Mouse (Mus musculus) heart, embryonic 15.5 days (tissue): ENCODE data around the gene Tmem127. TPM values are rescaled to one million over a fixed set of nuclear protein-coding genes. Genes with fewer than 3 reads are reported as not detected.
"Not testable (repeated sequence)": the region's sequence is repeated elsewhere in the genome, so short reads cannot be mapped to it uniquely, and the experiment has no call there.

Experiments used
- ATAC-seq: fragments of 200-750 bp; cut with Nextera tagmentation; replicated peaks from 2 replicates; pipeline ENCODE4 v1.8.0; 2017; ENCODE audit warnings: low read depth, moderate TSS enrichment; ENCODE audit not compliant: insufficient number of reproducible peaks, insufficient read depth, low FRiP score
- H3K27ac ChIP-seq: fragments of 300-500 bp; sonication (generic); 2 replicates; pipeline ENCODE4 v1.5.1; 2015; ENCODE audit warnings: mild to moderate bottlenecking, inconsistent platforms
- H3K27me3 ChIP-seq: fragments of 300-500 bp; sonication (generic); 2 replicates; pipeline ENCODE4 v1.6.1; 2015; ENCODE audit warnings: inconsistent platforms
- H3K36me3 ChIP-seq: fragments of 300-500 bp; sonication (generic); 2 replicates; pipeline ENCODE4 v1.6.1; 2015; ENCODE audit warnings: mild to moderate bottlenecking, inconsistent platforms
- H3K4me1 ChIP-seq: fragments of 300-500 bp; sonication (generic); replicated peaks from 2 replicates; pipeline ENCODE4 v1.6.1; 2015; ENCODE audit warnings: inconsistent platforms
- H3K4me2 ChIP-seq: fragments of 300-500 bp; sonication (generic); 2 replicates; pipeline ENCODE4 v1.6.1; 2015; ENCODE audit warnings: inconsistent platforms, mild to moderate bottlenecking, moderate library complexity
- H3K4me3 ChIP-seq: fragments of 300-500 bp; sonication (generic); 2 replicates; pipeline ENCODE4 v1.5.1; 2015; ENCODE audit warnings: mild to moderate bottlenecking, inconsistent platforms
- H3K9ac ChIP-seq: fragments of 300-500 bp; sonication (generic); 2 replicates; pipeline ENCODE4 v1.6.1; 2015; ENCODE audit warnings: mild to moderate bottlenecking, inconsistent platforms
- H3K9me3 ChIP-seq: fragments of 300-500 bp; sonication (generic); replicated peaks from 2 replicates; pipeline ENCODE4 v1.6.1; 2016; ENCODE audit warnings: inconsistent platforms
- WGBS: fragments of 180-500 bp; shearing (Covaris S2); methylation state at CpG from one replicate; pipeline ENCODE4 v1.1.7; 2015; ENCODE audit warnings: mixed read lengths; 5-methylcytosine and 5-hydroxymethylcytosine counted together
- polyA plus RNA-seq: library from polyadenylated mRNA; unstranded; fragments of >200 nt; fragmentation: Nextera tagmentation; extraction: Ambion mirVana; gene quantifications from 2 replicates; pipeline ENCODE4 v1.2.1, GENCODE M21; 2015

Gene Tmem127
- polyA plus RNA-seq, 1 experiment from 2014 or later = 22.0 TPM

DNA sequence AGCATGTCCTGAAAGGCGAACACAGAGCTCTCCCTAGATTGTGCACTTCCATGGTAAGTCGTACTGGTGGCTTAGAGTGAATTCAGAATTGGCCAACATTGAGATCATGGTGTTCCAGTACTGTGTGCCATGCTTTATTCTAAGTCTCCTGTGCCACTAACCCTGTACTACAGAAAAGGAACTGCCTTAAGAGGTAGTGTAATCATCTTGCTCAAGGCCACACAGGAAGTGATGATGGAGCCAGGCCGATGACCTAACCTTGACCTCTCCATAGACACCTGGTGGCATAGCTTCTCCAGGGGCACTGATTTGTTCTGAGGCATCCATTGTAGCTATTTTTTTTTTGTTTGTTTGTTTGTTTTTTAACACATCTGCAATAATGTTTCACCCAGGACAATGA, 54.2 kb downstream of the Tmem127 start:
- Histone ChIP-seq H3K27ac (no peak overlapping the region), H3K4me1 (no peaks in the 10 kb centered on the region), H3K9ac (no peak overlapping the region), H3K4me3 (no peak overlapping the region), H3K4me2 (no peak overlapping the region), H3K9me3 (no peaks in the 10 kb centered on the region), H3K36me3 (peaks cover 39% of the 10 kb centered on the region), H3K27me3 (no peaks in the 10 kb centered on the region)
- ATAC-seq = no peak
- 93% methylated on average over 3 of the region's 3 CpGs for WGBS

DNA sequence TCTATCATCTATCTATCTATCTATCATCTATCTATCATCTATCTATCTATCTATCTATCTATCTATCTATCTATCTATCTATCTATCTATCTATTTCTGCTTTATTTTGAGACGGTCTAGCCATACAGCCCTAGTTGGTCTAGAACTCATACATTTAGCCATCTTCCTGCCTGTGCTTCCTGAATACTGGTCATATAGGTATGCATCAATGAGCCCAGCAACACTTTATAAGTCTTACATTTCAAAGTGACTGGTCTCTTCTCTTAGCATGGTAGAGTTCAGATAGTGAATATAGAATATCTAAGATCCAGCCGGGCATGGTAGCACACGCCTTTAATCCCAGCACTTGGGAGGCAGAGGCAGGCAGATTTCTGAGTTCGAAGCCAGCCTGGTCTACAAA, 56.5 kb downstream of the Tmem127 start:
- not testable (repeated sequence) for H3K4me2 ChIP-seq, H3K4me3 ChIP-seq, H3K27me3 ChIP-seq, ATAC-seq, H3K4me1 ChIP-seq, H3K9ac ChIP-seq, H3K9me3 ChIP-seq, H3K27ac ChIP-seq
- H3K36me3 ChIP-seq = peaks cover 16% of the 10 kb centered on the region
- 83% methylated on average over 4 of the region's 4 CpGs for WGBS

- Histone ChIP-seq H3K9me3 (no peaks in the 10 kb centered on the region), H3K4me3 (no peak overlapping the region), H3K9ac (no peak overlapping the region), H3K27me3 (no peaks in the 10 kb centered on the region), H3K27ac (no peak overlapping the region; the same call in 1 of the 2 replicates), H3K36me3 (peaks cover 11% of the 10 kb centered on the region), H3K4me1 (no peaks in the 10 kb centered on the region), H3K4me2 (no peak overlapping the region)
- 77% methylated on average over 3 of the region's 3 CpGs for WGBS
- ATAC-seq = no peak
Observed at GRCm38 (mm10) chr2:127304609-127305210, 57.0 kb downstream of the Tmem127 start.

- Histone ChIP-seq H3K9me3 (no peaks in the 10 kb centered on the region), H3K9ac (no peak overlapping the region), H3K4me2 (no peak overlapping the region), H3K4me3 (no peak overlapping the region), H3K4me1 (no peaks in the 10 kb centered on the region), H3K27me3 (no peaks in the 10 kb centered on the region), H3K27ac (no peak overlapping the region), H3K36me3 (no peaks in the 10 kb centered on the region)
- no peak for ATAC-seq
Observed at GRCm38 (mm10) chr2:127306123-127306522, 58.4 kb downstream of the Tmem127 start.

GRCm38 (mm10) chr2:127307179-127307578, 59.5 kb downstream of the Tmem127 start:
- Histone ChIP-seq H3K27me3 (no peaks in the 10 kb centered on the region), H3K36me3 (no peaks in the 10 kb centered on the region), H3K4me3 (no peak overlapping the region), H3K9ac (no peak overlapping the region), H3K4me2 (no peak overlapping the region), H3K27ac (no peak overlapping the region), H3K4me1 (no peaks in the 10 kb centered on the region), H3K9me3 (peaks cover 2% of the 10 kb centered on the region; the same call in 1 of the 2 replicates)
- no peak for ATAC-seq
- 42% methylated on average over 3 of the region's 3 CpGs for WGBS

GRCm38 (mm10) chr2:127308660-127309059, 61.0 kb downstream of the Tmem127 start:
- no peak overlapping the region for H3K27ac ChIP-seq
- WGBS = 93% methylated on average over 2 of the region's 2 CpGs
- ATAC-seq = no peak

GRCm38 (mm10) chr2:127310246-127310645, 62.5 kb downstream of the Tmem127 start:
- 34% methylated on average over 2 of the region's 2 CpGs for WGBS
- no peak for ATAC-seq
- Histone ChIP-seq H3K27ac (no peak overlapping the region), H3K4me3 (no peak overlapping the region), H3K27me3 (no peaks in the 10 kb centered on the region), H3K9me3 (peaks cover 2% of the 10 kb centered on the region; the same call in 1 of the 2 replicates), H3K4me1 (0 out of 2 replicates have a peak, but pooled peaks cover 9% of the 10 kb centered on the region), H3K9ac (no peak overlapping the region), H3K4me2 (no peak overlapping the region), H3K36me3 (no peaks in the 10 kb centered on the region)

More at GRCm38 (mm10) chr2:127308660-127309059, 61.0 kb downstream of the Tmem127 start:
- Histone ChIP-seq H3K36me3 (no peaks in the 10 kb centered on the region), H3K9ac (no peak overlapping the region), H3K4me1 (no peaks in the 10 kb centered on the region), H3K4me3 (no peak overlapping the region), H3K4me2 (no peak overlapping the region), H3K27me3 (no peaks in the 10 kb centered on the region), H3K9me3 (peaks cover 2% of the 10 kb centered on the region; the same call in 1 of the 2 replicates)

DNA sequence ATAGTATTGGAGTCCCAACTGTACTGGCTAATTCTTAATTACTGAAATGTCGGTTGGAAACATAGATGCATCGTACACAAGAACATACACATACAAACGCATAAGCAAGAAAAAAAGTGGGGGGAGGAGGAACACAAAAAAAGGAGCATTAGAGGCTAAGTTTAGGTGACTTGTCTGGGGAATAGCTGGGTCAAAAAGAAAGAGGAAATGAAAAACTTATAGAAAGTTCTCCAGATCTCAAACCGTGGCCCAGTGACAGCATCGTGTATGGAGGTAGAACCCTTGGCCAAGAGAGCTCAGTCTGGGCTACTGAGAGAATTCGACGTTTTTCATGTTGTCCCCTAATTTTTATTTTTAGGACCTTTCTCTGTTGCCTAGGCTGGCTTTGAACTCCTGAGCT, 63.0 kb downstream of the Tmem127 start:
- H3K36me3 ChIP-seq = no peaks in the 10 kb centered on the region
- H3K4me2 ChIP-seq = no peak overlapping the region
- ATAC-seq = no peak
- no peak overlapping the region for H3K4me3 ChIP-seq
- H3K27ac ChIP-seq = no peak overlapping the region
- 85% methylated on average over 7 of the region's 7 CpGs for WGBS
- H3K9ac ChIP-seq = no peak overlapping the region
- 0 out of 2 replicates have a peak, but pooled peaks cover 9% of the 10 kb centered on the region for H3K4me1 ChIP-seq
- H3K9me3 ChIP-seq = peaks cover 2% of the 10 kb centered on the region; the same call in 1 of the 2 replicates
- H3K27me3 ChIP-seq = no peaks in the 10 kb centered on the region

Other genes with a start within 250 kb of the Tmem127 start
- 8.2 and 9.0 TPM in 2 replicates for gene Ap4e1, start 239.2 kb upstream of the Tmem127 start, polyA plus RNA-seq
- 42.0 and 44.0 TPM in 2 replicates for gene Blvra, start 177.2 kb upstream of the Tmem127 start, polyA plus RNA-seq
- gene Ncaph, start 114.0 kb upstream of the Tmem127 start, polyA plus RNA-seq = 43.9 and 51.1 TPM in 2 replicates
- gene Itpripl1, start 104.5 kb upstream of the Tmem127 start, polyA plus RNA-seq = 11.9 and 14.1 TPM in 2 replicates
- gene 1810024B03Rik, start 39.6 kb upstream of the Tmem127 start, polyA plus RNA-seq = 1.4 TPM in 2 replicates
- 32.3 and 43.7 TPM in 2 replicates for gene Snrnp200, start 39.5 kb upstream of the Tmem127 start, polyA plus RNA-seq
- 57.5 and 58.7 TPM in 2 replicates for gene Ciao1, start 92 bp upstream of the Tmem127 start, polyA plus RNA-seq
- gene Stard7, start 22.3 kb downstream of the Tmem127 start, polyA plus RNA-seq = 99.6 and 102 TPM in 2 replicates
- gene Dusp2, start 88.3 kb downstream of the Tmem127 start, polyA plus RNA-seq = 11.6 and 16.7 TPM in 2 replicates
- gene Astl, start 90.7 kb downstream of the Tmem127 start, polyA plus RNA-seq = 0.08 TPM in 1 of 2 replicates, not detected in the other
- gene Adra2b, start 115.3 kb downstream of the Tmem127 start, polyA plus RNA-seq = 1.1 and 1.3 TPM in 2 replicates
- gene Gpat2, start 177.3 kb downstream of the Tmem127 start, polyA plus RNA-seq = 0.34 and 0.35 TPM in 2 replicates
- 27.1 and 30.8 TPM in 2 replicates for gene Fahd2a, start 196.7 kb downstream of the Tmem127 start, polyA plus RNA-seq